Mouse (Mus musculus) midbrain, embryonic 10.5 days (tissue): ENCODE results near the gene Mdga1. TPM values are rescaled to one million over a fixed set of nuclear protein-coding genes. Genes with fewer than 3 reads are reported as not detected.

ENCODE experiments used
- DNase-seq: peaks from one replicate; pipeline ENCODE4 v3.0.0-alpha.2; 2017; ENCODE audit warnings: low spot score
- H3K27ac ChIP-seq: fragments of 300-500 bp; sonication (generic); replicated peaks from 2 replicates; pipeline ENCODE4 v1.5.1; 2016; ENCODE audit warnings: mild to moderate bottlenecking
- H3K27me3 ChIP-seq: fragments of 300-500 bp; sonication (generic); 2 replicates; pipeline ENCODE4 v1.6.1; 2016; ENCODE audit warnings: low read depth, mild to moderate bottlenecking; ENCODE audit not compliant: poor library complexity, severe bottlenecking
- H3K36me3 ChIP-seq: fragments of 300-500 bp; sonication (generic); 2 replicates; pipeline ENCODE4 v1.6.1; 2016; ENCODE audit warnings: mild to moderate bottlenecking, moderate library complexity
- H3K4me1 ChIP-seq: fragments of 300-500 bp; sonication (generic); 2 replicates; pipeline ENCODE4 v1.6.1; 2016
- H3K4me3 ChIP-seq: fragments of 300-500 bp; sonication (generic); 2 replicates; pipeline ENCODE4 v1.5.1; 2016; ENCODE audit warnings: mild to moderate bottlenecking, moderate library complexity
- H3K9me3 ChIP-seq: fragments of 300-500 bp; sonication (generic); replicated peaks from 2 replicates; pipeline ENCODE4 v1.6.1; 2016; ENCODE audit warnings: mild to moderate bottlenecking
- WGBS: fragments of 180-500 bp; shearing (Covaris S2); methylation state at CpG from one replicate; pipeline ENCODE4 v1.1.7; 2016; 5-methylcytosine and 5-hydroxymethylcytosine counted together
- polyA plus RNA-seq: library from polyadenylated mRNA; unstranded; fragments of >200 nt; fragmentation: Nextera tagmentation; extraction: Ambion mirVana; gene quantifications from 2 replicates; pipeline ENCODE4 v1.2.1, GENCODE M21; 2016

Mdga1 gene
- polyA plus RNA-seq = 4.3 and 6.2 TPM in 2 replicates

DNA sequence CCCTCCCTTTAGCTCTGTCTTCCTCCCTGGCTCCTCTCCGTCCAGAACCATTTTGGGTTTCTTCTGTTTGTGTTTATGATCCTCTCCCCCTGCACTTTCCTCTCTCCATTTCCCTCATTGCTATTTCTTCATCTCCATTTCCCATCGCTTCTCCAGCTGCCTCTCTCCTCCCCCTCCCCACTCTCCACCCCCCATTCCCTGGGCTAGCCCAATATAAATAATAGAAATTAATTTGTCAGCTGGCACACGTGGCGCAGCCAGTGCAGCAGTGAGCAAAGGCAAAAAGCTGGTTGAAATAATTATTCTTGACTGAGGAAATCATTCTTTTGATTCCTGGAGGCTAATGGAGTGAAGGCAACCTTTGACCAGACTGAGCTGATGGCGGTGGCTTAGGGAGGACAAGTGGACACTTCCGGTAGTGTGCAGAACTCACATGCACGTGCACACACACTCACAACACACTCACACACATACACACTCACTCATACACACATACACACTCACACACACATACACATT, at the start of gene Mdga1:
Mdga1 (minus strand) TSS at position 51 of the 519 bp plus-strand sequence.
- Histone ChIP-seq H3K4me1 (peaks cover 24% of the 10 kb centered on the region), H3K9me3 (no peaks in the 10 kb centered on the region), H3K4me3 (no peak within 1 kb of the TSS), H3K36me3 (no peaks in the 10 kb centered on the region), H3K27me3 (peaks cover 54% of the 10 kb centered on the region), H3K27ac (no peak within 1 kb of the TSS)
- DNase-seq = no peak
- WGBS = 82% methylated on average over 7 of the region's 7 CpGs

DNA sequence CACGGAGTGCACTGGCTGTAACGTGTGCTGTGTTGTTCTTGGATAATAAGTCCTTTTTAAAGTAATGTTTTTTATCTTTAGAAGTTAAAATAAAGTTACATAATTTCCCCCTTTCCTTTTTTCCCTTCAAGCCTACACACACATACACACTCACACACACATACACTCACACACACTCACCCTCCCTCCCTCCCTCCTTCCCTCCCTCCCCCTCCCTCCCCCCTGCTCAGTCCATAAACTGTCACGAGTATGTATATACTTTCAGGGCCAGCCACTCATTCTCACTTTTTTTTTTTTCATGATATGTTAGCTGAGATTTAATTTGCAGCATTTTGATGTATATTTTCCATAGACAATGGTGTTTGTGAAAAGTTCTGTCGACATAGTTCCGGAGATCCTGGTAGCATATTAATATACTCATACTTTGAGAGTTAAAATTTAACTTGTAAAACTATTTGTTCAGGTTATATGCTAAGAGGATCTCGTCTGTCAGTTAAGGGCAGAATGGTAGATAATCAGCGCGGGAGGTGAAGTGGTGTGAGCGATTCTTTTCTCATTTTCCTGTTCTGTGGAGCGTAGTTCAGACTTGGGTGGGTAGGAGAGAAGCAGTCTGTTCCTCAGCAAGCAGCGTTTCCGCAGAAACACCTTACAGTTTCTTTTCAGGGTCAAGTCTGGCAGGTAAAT, 49.2 kb upstream of the Mdga1 start:
- WGBS = 92% methylated on average over 12 of the region's 12 CpGs
- H3K4me1 ChIP-seq = peaks cover 16% of the 10 kb centered on the region
- H3K9me3 ChIP-seq = peaks cover under 1% of the 10 kb centered on the region; the same call in 1 of the 2 replicates
- H3K27ac ChIP-seq = no peak overlapping the region
- DNase-seq = no peak
- H3K36me3 ChIP-seq = peaks cover 10% of the 10 kb centered on the region
- H3K4me3 ChIP-seq = no peak overlapping the region
- no peaks in the 10 kb centered on the region for H3K27me3 ChIP-seq

DNA sequence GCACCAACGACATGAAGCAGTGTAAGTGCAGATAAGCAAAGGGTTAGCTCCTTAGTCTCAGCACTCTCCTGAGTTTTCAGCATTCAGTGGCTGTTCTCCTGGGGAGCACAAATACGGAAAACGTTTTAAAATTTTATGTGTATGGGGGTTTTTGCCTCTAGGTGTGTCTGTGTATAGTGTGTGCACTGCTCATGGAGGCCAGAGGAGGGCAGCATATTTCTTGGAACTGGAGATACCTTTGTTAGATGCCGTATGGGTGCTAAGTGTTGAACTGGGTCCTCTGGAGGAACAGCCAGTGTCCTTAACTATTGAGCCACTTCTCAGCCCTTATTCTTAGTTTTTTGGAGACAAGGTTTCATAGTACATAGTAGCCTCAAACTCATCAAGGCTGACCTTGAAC, 44.8 kb upstream of the Mdga1 start:
- H3K27me3 ChIP-seq = no peaks in the 10 kb centered on the region
- H3K36me3 ChIP-seq = peaks cover 37% of the 10 kb centered on the region
- no peak overlapping the region for H3K27ac ChIP-seq
- H3K4me1 ChIP-seq = 0 out of 2 replicates have a peak, but pooled peaks cover 11% of the 10 kb centered on the region
- no peak for DNase-seq
- 95% methylated on average over 4 of the region's 4 CpGs for WGBS
- H3K9me3 ChIP-seq = peaks cover 8% of the 10 kb centered on the region; the same call in 1 of the 2 replicates
- no peak overlapping the region for H3K4me3 ChIP-seq

DNA sequence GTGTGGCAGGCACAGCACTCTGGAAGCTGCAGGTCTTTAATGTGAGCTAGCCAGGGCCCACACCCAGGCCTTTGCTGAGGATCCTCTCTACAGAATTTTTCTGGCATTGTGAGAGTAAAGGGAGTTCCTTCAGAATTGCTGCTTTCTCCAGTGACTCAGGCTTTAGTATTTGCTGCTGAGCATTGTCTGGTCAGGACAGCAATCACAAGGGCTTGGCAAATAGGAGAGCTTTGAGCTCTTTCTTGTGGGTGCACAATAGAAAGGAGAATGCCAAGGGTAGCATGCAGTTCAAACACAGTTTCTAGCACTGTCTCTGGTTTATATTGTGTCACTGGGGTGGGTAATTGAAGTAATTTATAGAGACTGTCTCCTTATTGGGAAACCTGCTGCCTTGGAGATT, 38.5 kb upstream of the Mdga1 start:
- Histone ChIP-seq H3K4me1 (peaks cover 51% of the 10 kb centered on the region), H3K27me3 (no peaks in the 10 kb centered on the region), H3K27ac (0 out of 2 replicates have a peak overlapping the region, but pooled peaks have one; percentile 59)

DNA sequence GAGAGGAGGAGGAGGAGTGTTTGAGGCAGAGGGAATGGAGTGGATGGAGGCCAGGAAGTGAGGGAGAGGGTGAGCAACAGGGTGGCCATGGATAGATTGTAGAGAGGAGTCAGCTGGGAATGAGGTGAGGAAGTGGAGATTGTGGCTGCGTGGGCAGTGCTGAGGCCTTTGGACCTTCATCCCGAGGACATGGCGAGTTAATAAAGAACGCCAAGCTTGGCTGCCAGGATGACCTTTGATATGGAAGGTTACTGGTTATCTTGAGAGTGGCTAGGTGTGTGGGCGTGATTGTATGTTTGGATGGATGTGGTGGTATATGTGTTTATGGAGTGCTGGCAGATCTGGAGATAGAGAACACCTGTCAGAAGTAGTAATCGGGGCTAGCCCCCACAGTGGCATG, 38.0 kb upstream of the Mdga1 start:
- Histone ChIP-seq H3K9me3 (0 out of 2 replicates have a peak, but pooled peaks cover 4% of the 10 kb centered on the region), H3K36me3 (peaks cover 38% of the 10 kb centered on the region), H3K4me1 (peaks cover 56% of the 10 kb centered on the region), H3K4me3 (peak overlapping the region; percentile 99; the same call in 1 of the 2 replicates), H3K27ac (no peak overlapping the region), H3K27me3 (no peaks in the 10 kb centered on the region)
- 92% methylated on average over 6 of the region's 6 CpGs for WGBS
- DNase-seq = no peak

More for the DNA sequence above, 38.5 kb upstream of the Mdga1 start:
- 0 out of 2 replicates have a peak, but pooled peaks cover 4% of the 10 kb centered on the region for H3K9me3 ChIP-seq
- no peak for DNase-seq
- peak overlapping the region; percentile 99; the same call in 1 of the 2 replicates for H3K4me3 ChIP-seq
- H3K36me3 ChIP-seq = peaks cover 41% of the 10 kb centered on the region

DNA sequence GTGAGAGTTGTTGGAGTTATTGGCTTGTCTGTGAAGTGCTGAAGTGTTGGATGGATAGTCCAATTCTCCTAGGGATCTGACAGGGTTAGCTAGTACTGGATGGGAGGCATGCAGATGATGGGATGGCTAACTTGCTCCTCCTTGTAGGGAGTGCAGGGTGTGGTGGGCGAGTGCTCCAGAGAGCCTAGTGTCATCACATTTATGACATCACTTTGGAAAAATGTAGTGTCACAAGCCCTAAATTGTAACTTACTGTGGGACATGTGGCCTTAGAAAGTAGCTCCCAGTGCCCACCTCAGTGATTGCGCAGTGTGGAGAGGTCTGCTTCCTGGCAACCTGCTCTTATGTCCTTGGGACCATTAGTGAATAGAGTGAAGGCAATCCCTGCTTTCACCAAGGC, 37.0 kb upstream of the Mdga1 start:
- no peak for DNase-seq
- Histone ChIP-seq H3K9me3 (no peaks in the 10 kb centered on the region), H3K27me3 (peaks cover 9% of the 10 kb centered on the region), H3K4me3 (peak overlapping the region; percentile 99; the same call in 1 of the 2 replicates), H3K27ac (no peak overlapping the region), H3K36me3 (peaks cover 30% of the 10 kb centered on the region), H3K4me1 (peaks cover 56% of the 10 kb centered on the region)
- WGBS = 84% methylated on average over 2 of the region's 2 CpGs

DNA sequence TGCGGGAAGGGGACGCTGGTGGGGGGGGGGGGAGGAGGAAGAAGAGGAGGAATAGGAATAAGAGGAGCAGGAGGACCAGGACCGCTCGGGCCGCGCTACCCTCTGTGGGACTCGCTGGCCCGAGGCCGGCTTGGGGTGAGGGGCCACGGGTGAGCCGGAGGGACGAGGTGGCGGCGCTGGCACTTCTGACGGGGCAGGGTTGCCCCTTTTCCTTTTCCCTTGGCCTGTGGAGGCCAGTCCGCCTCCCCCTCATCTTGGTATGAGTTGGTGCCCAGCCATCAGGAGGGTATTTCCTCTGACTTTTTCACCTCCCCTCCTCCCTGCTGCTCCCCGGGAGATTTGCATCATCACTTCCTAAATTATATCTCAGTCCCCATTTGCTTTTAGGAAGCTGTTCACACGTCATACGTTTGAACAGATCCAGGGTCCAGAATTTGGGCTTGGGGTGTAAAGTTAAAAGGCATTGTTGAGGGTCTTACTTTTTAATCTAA, 35.6 kb upstream of the Mdga1 start:
- peaks cover 27% of the 10 kb centered on the region for H3K36me3 ChIP-seq
- peaks cover 56% of the 10 kb centered on the region for H3K4me1 ChIP-seq
- 0% methylated on average over 19 of the region's 19 CpGs for WGBS
- no peaks in the 10 kb centered on the region for H3K9me3 ChIP-seq
- peak overlapping the region; percentile 100 for H3K27ac ChIP-seq
- H3K4me3 ChIP-seq = peak overlapping the region; percentile 99
- DNase-seq = no peak
- peaks cover 19% of the 10 kb centered on the region for H3K27me3 ChIP-seq

DNA sequence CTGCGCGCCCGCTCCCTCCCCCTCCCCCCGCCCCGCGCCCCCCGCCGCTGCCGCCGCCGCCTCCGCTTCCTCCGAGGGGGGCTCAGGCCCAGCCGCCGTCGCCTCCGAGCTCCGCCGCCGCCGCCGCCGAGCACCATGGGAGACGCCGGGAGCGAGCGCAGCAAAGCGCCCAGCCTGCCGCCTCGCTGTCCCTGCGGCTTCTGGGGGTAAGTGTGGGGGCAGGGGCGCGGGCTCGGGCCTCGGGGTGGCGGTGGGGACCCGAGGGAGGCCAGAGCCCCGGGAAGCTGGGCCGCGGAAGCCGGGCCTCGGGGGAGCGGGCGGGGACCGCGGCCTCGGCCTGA, 35.2 kb upstream of the Mdga1 start:
- peaks cover 22% of the 10 kb centered on the region for H3K36me3 ChIP-seq
- WGBS = 3% methylated on average over 34 of the region's 47 CpGs
- no peak for DNase-seq
- peaks cover 23% of the 10 kb centered on the region for H3K27me3 ChIP-seq
- no peaks in the 10 kb centered on the region for H3K9me3 ChIP-seq
- H3K27ac ChIP-seq = peak overlapping the region; percentile 100
- H3K4me3 ChIP-seq = peak overlapping the region; percentile 99
- peaks cover 53% of the 10 kb centered on the region for H3K4me1 ChIP-seq

DNA sequence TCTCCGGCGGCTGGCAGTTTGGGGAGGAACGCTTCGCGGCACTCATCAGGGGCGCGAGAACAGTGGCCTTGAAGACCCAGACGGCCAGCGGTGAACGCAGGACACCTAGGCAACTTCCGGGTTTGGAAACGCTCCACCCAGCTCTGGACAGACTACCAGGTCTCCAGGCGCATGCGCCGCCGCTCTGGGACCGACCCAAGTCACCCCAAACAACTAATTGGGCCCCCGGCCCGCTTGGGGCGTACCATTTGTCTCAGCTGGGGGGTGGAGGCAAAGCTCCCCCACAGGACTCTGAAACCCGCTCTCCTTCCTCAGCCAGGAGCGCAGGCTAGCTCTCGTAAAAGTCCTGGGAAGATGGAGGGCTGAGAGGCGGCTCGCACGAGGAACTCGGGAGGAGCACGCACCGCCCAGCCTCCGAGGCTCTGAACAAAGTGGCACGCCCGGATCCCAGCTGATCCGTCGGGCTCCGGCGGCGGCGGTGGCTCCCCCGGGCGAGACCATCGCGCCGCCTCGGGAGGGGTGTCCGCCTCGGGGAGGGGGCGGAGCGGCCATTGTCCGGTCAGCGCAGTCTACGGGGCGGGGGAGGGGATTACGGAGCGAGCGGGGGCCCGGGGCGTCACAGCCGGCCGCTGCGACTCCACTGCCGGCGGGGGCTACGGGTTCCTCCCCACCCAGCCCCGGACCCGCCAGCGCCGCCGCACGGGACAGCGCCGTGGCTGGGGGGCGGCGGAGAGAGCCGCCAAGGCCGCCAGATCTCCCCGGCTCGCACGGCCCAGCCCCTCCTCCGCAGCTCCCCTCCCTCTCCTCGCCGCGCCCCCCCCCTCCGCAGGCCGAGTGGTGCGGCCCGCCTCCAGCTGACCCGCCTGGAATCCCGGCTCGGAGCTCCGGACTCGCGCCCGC, 34.6 kb upstream of the Mdga1 start, which contains the start of gene Zfand3:
Zfand3 (plus strand) TSS at position 531 of the 900 bp plus-strand sequence.
- peak within 1 kb of the TSS; percentile 99 for H3K4me3 ChIP-seq
- peak; percentile 96 for DNase-seq
- under 1% methylated on average over 84 of the region's 93 CpGs for WGBS
- peaks cover 29% of the 10 kb centered on the region for H3K27me3 ChIP-seq
- peaks cover 17% of the 10 kb centered on the region; the same call in 1 of the 2 replicates for H3K36me3 ChIP-seq
- no peaks in the 10 kb centered on the region for H3K9me3 ChIP-seq
- H3K27ac ChIP-seq = peak within 1 kb of the TSS; percentile 100
- H3K4me1 ChIP-seq = peaks cover 51% of the 10 kb centered on the region

DNA sequence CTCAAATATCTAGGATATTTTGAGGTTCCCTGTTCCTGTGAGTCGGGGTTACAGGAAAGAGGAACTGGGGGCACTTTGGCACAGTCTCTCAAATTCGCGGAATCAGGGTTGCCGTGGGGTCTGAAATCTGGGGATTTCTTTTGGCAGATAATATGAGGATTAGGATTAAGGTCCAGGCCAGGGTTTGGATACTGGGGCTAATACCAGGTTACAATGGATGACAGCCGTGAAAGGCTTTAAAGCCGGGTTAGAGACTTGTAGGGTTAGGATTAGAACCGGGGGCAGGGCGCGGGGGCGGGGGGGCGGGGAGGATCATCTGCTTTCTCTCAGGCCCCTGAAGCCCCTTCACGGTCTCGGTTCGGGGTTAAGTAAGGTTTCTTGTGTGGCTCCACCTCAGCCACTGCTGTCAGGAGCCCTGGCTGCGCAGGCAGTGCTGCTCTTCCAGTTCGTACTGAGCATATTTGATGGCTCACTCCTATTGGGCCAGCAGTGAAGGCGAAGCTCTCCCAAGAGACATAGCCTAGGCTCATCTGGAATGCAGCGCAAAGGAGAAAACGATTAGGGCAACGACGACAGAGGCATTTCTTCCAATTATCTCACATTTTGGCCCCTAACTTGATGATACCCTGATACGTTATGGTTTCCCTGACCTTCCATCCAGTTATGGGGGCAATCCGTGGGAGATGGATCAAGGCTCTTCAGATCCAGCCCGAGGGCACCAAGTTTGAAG, 28.8 kb upstream of the Mdga1 start:
- WGBS = 50% methylated on average over 24 of the region's 24 CpGs
- peak; percentile 22 for DNase-seq
- H3K4me3 ChIP-seq = no peak overlapping the region

DNA sequence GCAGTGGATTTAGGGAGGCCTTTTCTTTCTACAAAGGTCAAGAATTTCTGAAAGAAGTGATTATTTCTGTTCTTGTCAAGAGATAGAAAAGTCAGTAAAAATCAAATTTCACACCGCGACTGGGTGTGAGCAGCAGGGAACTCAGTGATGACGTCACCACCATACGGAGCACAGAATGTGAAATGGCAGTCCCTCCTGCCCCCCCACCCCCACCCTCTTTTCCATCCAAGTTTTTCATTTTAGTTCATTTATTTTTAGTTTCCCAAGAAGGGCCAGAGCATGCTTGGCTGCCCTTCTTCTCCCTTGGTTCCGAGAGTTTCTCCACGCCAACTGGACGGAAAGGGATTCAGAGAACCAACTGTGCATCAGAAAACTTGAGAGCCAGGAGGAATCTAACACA, 27.8 kb upstream of the Mdga1 start:
- H3K27me3 ChIP-seq = peaks cover 88% of the 10 kb centered on the region
- no peak overlapping the region for H3K4me3 ChIP-seq
- H3K27ac ChIP-seq = no peak overlapping the region
- peaks cover 22% of the 10 kb centered on the region for H3K4me1 ChIP-seq
- WGBS = 70% methylated on average over 7 of the region's 7 CpGs
- H3K36me3 ChIP-seq = no peaks in the 10 kb centered on the region
- no peak for DNase-seq
- no peaks in the 10 kb centered on the region for H3K9me3 ChIP-seq

More for the DNA sequence above, 28.8 kb upstream of the Mdga1 start:
- Histone ChIP-seq H3K27ac (no peak overlapping the region), H3K27me3 (peaks cover 78% of the 10 kb centered on the region), H3K9me3 (no peaks in the 10 kb centered on the region), H3K36me3 (no peaks in the 10 kb centered on the region), H3K4me1 (peaks cover 30% of the 10 kb centered on the region)

DNA sequence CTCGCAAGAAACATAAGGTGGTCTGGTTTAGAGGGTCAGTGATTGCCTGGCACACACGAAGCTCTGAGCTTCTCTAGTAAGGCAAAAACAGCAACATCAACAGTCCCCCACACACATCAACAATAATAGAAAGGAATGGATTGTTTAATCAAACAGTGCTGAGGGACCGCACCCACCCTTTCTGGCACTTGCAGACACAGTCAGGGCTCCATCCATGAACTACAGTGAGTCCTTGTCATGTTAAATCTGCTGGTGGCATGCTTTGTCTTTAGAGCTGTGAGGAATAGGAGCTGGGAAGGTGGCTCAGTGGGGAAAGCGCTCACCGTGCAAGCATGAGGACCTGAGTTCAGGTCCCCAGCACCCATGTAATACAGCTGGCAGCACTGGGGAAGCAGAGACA, 26.1 kb upstream of the Mdga1 start:
- Histone ChIP-seq H3K27me3 (peaks cover 81% of the 10 kb centered on the region), H3K9me3 (no peaks in the 10 kb centered on the region), H3K4me1 (peaks cover 22% of the 10 kb centered on the region), H3K36me3 (no peaks in the 10 kb centered on the region), H3K4me3 (no peak overlapping the region), H3K27ac (no peak overlapping the region)
- 92% methylated on average over 5 of the region's 5 CpGs for WGBS
- no peak for DNase-seq
